Mouse (Mus musculus) adrenal gland, adult 2 months (tissue): ENCODE data around the gene Atxn1l. TPM values are rescaled to one million over a fixed set of nuclear protein-coding genes. Genes with fewer than 3 reads are reported as not detected.

Source experiments
- DNase-seq: peaks from one replicate; pipeline ENCODE4 v3.0.0; 2021
- polyA plus RNA-seq: library from polyadenylated mRNA; depleted of rRNA; stranded (reverse); fragments of >200 nt; gene quantifications from 2 replicates; pipeline ENCODE4 v1.2.3, GENCODE M21; 2012
- total RNA-seq, 2 experiments: library from RNA; stranded (reverse); gene quantifications; 2 replicates each; pipeline ENCODE4 v1.2.3; 2021

The Atxn1l gene
- total and polyA plus RNA-seq, 3 experiments = 9.8 to 45.5 (median 38.5) TPM

GRCm38 (mm10) chr8:109731012-109731411 lies 6.5 kb downstream of the Atxn1l start:
- DNase-seq = no peak

- no peak for DNase-seq
These were observed 12.4 kb downstream of the Atxn1l start for GRCm38 (mm10) chr8:109725106-109725505.

- peak; percentile 10 for DNase-seq
These were observed 22.6 kb downstream of the Atxn1l start for GRCm38 (mm10) chr8:109714961-109715360.

- no peak for DNase-seq
These were observed 25.0 kb downstream of the Atxn1l start for GRCm38 (mm10) chr8:109712521-109712920.

GRCm38 (mm10) chr8:109707921-109708320 lies 29.6 kb downstream of the Atxn1l start:
- DNase-seq = no peak

GRCm38 (mm10) chr8:109706874-109707237 lies 30.7 kb downstream of the Atxn1l start:
- DNase-seq = peak; percentile 82

GRCm38 (mm10) chr8:109706076-109706873 lies 31.3 kb downstream of the Atxn1l start:
- no peak for DNase-seq

GRCm38 (mm10) chr8:109705320-109706075 lies 32.0 kb downstream of the Atxn1l start, which contains the start of gene Zfp821:
TSS of gene Zfp821 (plus strand) at chr8:109705546.
- DNase-seq = peak; percentile 98

GRCm38 (mm10) chr8:109704565-109705319 lies 32.8 kb downstream of the Atxn1l start:
- no peak for DNase-seq

GRCm38 (mm10) chr8:109698477-109698876 lies 39.1 kb downstream of the Atxn1l start:
- no peak for DNase-seq

GRCm38 (mm10) chr8:109697754-109698153 lies 39.8 kb downstream of the Atxn1l start:
- DNase-seq = no peak

GRCm38 (mm10) chr8:109694154-109694553 lies 43.4 kb downstream of the Atxn1l start:
- DNase-seq = no peak

- DNase-seq = peak; percentile 99
These were observed 44.2 kb downstream of the Atxn1l start, which contains the start of gene Ist1 for GRCm38 (mm10) chr8:109693146-109693900. TSS of gene Ist1 (minus strand) at chr8:109693260.

GRCm38 (mm10) chr8:109692443-109693145 lies 44.9 kb downstream of the Atxn1l start:
- peak; percentile 84 for DNase-seq

GRCm38 (mm10) chr8:109691769-109692168 lies 45.8 kb downstream of the Atxn1l start:
- no peak for DNase-seq

GRCm38 (mm10) chr8:109687248-109687647 lies 50.3 kb downstream of the Atxn1l start:
- DNase-seq = no peak

GRCm38 (mm10) chr8:109682120-109682519 lies 55.4 kb downstream of the Atxn1l start:
- no peak for DNase-seq

GRCm38 (mm10) chr8:109681535-109681934 lies 56.0 kb downstream of the Atxn1l start:
- no peak for DNase-seq
